Mouse (Mus musculus): Measurements from ENCODE around the gene Fam131b. TPM values are rescaled to one million over a fixed set of nuclear protein-coding genes. Genes with fewer than 3 reads are reported as not detected.

Fam131b gene
- polyA plus RNA-seq, 1 experiment, result 11.9 TPM

- Histone ChIP-seq H3K36me3 (ENCODE audit: control insufficient read depth, insufficient read depth, low read length) (no peaks in the 10 kb centered on the region), H3K4me1 (ENCODE audit: control insufficient read depth, insufficient read depth, low read length) (peaks cover 2% of the 10 kb centered on the region), H3K27me3 (ENCODE audit: control insufficient read depth, insufficient read depth, low read length) (no peaks in the 10 kb centered on the region), H3K4me3 (ENCODE audit: control insufficient read depth, low read depth, low read length) (no peak overlapping the region), H3K27ac (ENCODE audit: control insufficient read depth, insufficient read depth, low read depth, low read length) (no peak overlapping the region)
- no peak for TF ChIP-seq CTCF (IDR thresholded peaks at IDR 0.05; ENCODE audit: control insufficient read depth, insufficient read depth, insufficient replicate concordance, low read depth, low read length)
- TF ChIP-seq POLR2A (IDR thresholded peaks at IDR 0.05; ENCODE audit: control insufficient read depth, low read depth, low read length), result no peak
These were observed 25.1 kb downstream of the Fam131b start for GRCm38 (mm10) chr6:42299362-42299761.

DNA sequence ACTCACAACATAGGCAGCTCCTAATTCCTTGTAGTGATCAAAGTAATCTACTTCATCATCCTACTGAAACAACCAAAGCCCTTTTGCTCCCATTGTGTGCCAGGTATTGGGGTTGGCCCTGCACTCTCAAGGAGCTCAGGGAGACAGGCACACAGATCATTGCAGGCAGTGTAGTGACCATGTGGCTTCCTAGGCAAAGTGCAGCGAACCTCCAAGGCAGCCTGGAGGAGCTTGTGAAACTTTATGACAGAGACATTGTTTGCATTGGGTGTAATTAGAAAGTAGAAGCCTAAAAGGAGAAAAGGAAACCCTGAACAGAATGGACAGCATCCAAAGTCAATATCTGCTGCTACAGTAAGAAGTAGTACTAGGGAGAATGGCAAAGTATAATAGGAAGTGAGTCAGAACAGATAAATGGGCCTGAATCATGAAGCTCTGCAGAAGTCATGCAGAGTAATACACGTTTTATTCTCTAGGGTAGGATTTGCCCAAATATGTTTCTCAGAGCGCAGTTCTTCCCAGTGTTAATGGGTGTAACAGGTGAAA is 28.8 kb downstream of the Fam131b start:
- no peaks in the 10 kb centered on the region for H3K27me3 ChIP-seq (ENCODE audit: control insufficient read depth, insufficient read depth, low read length)
- peaks cover 2% of the 10 kb centered on the region for H3K4me1 ChIP-seq (ENCODE audit: control insufficient read depth, insufficient read depth, low read length)
- H3K27ac ChIP-seq (ENCODE audit: control insufficient read depth, insufficient read depth, low read depth, low read length), result no peak overlapping the region
- H3K4me3 ChIP-seq (ENCODE audit: control insufficient read depth, low read depth, low read length), result no peak overlapping the region
- H3K36me3 ChIP-seq (ENCODE audit: control insufficient read depth, insufficient read depth, low read length), result no peaks in the 10 kb centered on the region
- no peak for TF ChIP-seq CTCF (IDR thresholded peaks at IDR 0.05; ENCODE audit: control insufficient read depth, insufficient read depth, insufficient replicate concordance, low read depth, low read length)

DNA sequence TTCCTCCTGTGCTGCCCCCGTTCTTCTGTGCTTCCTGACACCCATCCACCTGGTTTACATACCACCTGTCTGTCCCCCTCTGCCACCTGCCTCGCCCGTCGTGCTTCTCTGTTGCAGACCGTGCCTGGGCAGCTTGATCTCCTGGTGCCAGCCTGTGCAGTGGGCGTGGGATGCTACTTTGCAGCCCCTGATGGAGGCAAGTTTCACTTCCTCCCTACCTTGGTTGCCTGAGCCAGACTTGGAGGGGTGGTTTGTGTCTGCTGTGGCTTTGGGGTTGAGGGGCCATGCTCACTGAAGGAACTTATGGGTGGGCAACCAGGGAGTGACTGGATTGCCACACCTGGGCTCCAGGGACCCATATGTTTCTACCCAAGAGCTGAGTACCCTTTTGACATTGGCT is 31.1 kb downstream of the Fam131b start:
- Histone ChIP-seq H3K4me3 (ENCODE audit: control insufficient read depth, low read depth, low read length) (no peak overlapping the region), H3K36me3 (ENCODE audit: control insufficient read depth, insufficient read depth, low read length) (no peaks in the 10 kb centered on the region), H3K4me1 (ENCODE audit: control insufficient read depth, insufficient read depth, low read length) (no peaks in the 10 kb centered on the region), H3K27me3 (ENCODE audit: control insufficient read depth, insufficient read depth, low read length) (no peaks in the 10 kb centered on the region), H3K27ac (ENCODE audit: control insufficient read depth, insufficient read depth, low read depth, low read length) (no peak overlapping the region)
- TF ChIP-seq POLR2A (IDR thresholded peaks at IDR 0.05; ENCODE audit: control insufficient read depth, low read depth, low read length) (no peak), CTCF (IDR thresholded peaks at IDR 0.05; ENCODE audit: control insufficient read depth, insufficient read depth, insufficient replicate concordance, low read depth, low read length) (no peak)

GRCm38 (mm10) chr6:42287562-42287961 is 36.9 kb downstream of the Fam131b start:
- H3K36me3 ChIP-seq (ENCODE audit: control insufficient read depth, insufficient read depth, low read length), result no peaks in the 10 kb centered on the region; the same call in 1 of the 2 replicates
- TF ChIP-seq POLR2A (IDR thresholded peaks at IDR 0.05; ENCODE audit: control insufficient read depth, low read depth, low read length), result no peak
- TF ChIP-seq CTCF (IDR thresholded peaks at IDR 0.05; ENCODE audit: control insufficient read depth, insufficient read depth, insufficient replicate concordance, low read depth, low read length), result no peak
- no peaks in the 10 kb centered on the region for H3K4me1 ChIP-seq (ENCODE audit: control insufficient read depth, insufficient read depth, low read length)
- no peak overlapping the region for H3K27ac ChIP-seq (ENCODE audit: control insufficient read depth, insufficient read depth, low read depth, low read length)
- H3K4me3 ChIP-seq (ENCODE audit: control insufficient read depth, low read depth, low read length), result no peak overlapping the region
- no peaks in the 10 kb centered on the region for H3K27me3 ChIP-seq (ENCODE audit: control insufficient read depth, insufficient read depth, low read length)

DNA sequence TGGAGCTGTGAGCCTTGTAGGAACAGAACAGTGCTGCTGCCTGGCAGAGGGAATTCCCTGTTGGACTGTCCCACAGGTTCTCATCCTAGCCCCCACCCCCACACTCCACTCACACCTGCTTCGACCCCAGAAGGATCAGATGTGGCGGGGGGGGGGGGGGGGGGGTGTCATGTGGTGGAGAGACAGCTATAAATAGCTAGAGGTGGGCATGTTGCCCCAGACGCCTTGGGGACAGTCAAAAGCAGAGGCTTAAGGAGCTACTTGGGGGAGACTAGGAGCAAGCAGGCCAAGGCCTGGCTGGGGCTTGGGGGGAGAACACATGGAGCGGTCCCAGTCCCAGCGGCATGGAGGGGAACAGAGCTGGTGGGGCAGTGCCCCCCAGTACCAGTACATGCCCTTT is 38.0 kb downstream of the Fam131b start, which contains the start of gene Clcn1:
Gene Clcn1, plus strand, starts transcription at position 238 of the 400 bp plus-strand sequence.
- H3K36me3 ChIP-seq (ENCODE audit: control insufficient read depth, insufficient read depth, low read length), result no peaks in the 10 kb centered on the region; the same call in 1 of the 2 replicates

DNA sequence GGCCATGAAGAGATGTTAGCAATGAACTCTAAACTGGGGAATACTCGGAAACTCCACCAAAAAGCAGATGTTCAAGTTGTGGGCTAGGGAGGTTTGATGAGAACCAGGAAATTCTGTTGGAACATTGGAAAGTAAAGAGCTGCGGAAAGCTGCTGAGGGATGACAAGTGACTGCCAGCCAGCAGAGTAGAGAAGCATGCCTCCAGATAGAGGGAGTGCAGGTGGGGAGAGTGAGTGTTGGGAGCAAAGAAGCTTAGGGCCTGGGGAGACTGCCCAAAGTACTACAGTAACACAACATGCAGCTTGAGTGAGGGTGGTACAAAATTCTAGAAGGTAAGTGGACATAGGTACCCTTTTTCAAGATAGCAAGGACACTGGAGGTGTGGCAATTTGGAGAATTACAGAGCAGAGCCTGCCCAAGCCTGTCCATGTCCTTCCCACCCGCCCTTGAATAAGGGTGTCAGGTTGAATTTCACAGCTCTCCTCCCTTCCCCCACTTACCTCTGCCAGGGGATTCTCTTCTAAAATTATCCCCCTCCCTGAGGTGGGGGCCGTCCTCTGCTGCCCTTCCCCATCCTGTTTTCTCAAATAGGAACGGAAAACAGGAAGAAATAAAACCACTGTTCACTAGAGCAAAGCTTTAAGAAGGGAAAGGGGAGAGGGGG is 41.4 kb downstream of the Fam131b start:
- no peak for TF ChIP-seq POLR2A (IDR thresholded peaks at IDR 0.05; ENCODE audit: control insufficient read depth, low read depth, low read length)
- peaks cover 2% of the 10 kb centered on the region for H3K36me3 ChIP-seq (ENCODE audit: control insufficient read depth, insufficient read depth, low read length)
- H3K27me3 ChIP-seq (ENCODE audit: control insufficient read depth, insufficient read depth, low read length), result no peaks in the 10 kb centered on the region
- H3K4me1 ChIP-seq (ENCODE audit: control insufficient read depth, insufficient read depth, low read length), result no peaks in the 10 kb centered on the region
- no peak overlapping the region for H3K4me3 ChIP-seq (ENCODE audit: control insufficient read depth, low read depth, low read length)
- H3K27ac ChIP-seq (ENCODE audit: control insufficient read depth, insufficient read depth, low read depth, low read length), result no peak overlapping the region

More for the DNA sequence above, 38.0 kb downstream of the Fam131b start, which contains the start of gene Clcn1:
- Histone ChIP-seq H3K27me3 (ENCODE audit: control insufficient read depth, insufficient read depth, low read length) (no peaks in the 10 kb centered on the region), H3K4me3 (ENCODE audit: control insufficient read depth, low read depth, low read length) (no peak within 1 kb of the TSS), H3K4me1 (ENCODE audit: control insufficient read depth, insufficient read depth, low read length) (no peaks in the 10 kb centered on the region), H3K27ac (ENCODE audit: control insufficient read depth, insufficient read depth, low read depth, low read length) (no peak within 1 kb of the TSS)
- TF ChIP-seq CTCF (IDR thresholded peaks at IDR 0.05; ENCODE audit: control insufficient read depth, insufficient read depth, insufficient replicate concordance, low read depth, low read length), result no peak
- no peak for TF ChIP-seq POLR2A (IDR thresholded peaks at IDR 0.05; ENCODE audit: control insufficient read depth, low read depth, low read length)

GRCm38 (mm10) chr6:42276151-42276550 is 48.3 kb downstream of the Fam131b start:
- TF ChIP-seq CTCF (IDR thresholded peaks at IDR 0.05; ENCODE audit: control insufficient read depth, insufficient read depth, insufficient replicate concordance, low read depth, low read length) (no peak), POLR2A (IDR thresholded peaks at IDR 0.05; ENCODE audit: control insufficient read depth, low read depth, low read length) (no peak)
- Histone ChIP-seq H3K27ac (ENCODE audit: control insufficient read depth, insufficient read depth, low read depth, low read length) (no peak overlapping the region), H3K36me3 (ENCODE audit: control insufficient read depth, insufficient read depth, low read length) (peaks cover 3% of the 10 kb centered on the region), H3K4me3 (ENCODE audit: control insufficient read depth, low read depth, low read length) (no peak overlapping the region), H3K4me1 (ENCODE audit: control insufficient read depth, insufficient read depth, low read length) (no peaks in the 10 kb centered on the region), H3K27me3 (ENCODE audit: control insufficient read depth, insufficient read depth, low read length) (no peaks in the 10 kb centered on the region)

All from testis, adult 2 months (tissue).